Mouse (Mus musculus) kidney, embryonic 15.5 days (tissue): ENCODE data around the gene Scyl1. TPM values are rescaled to one million over a fixed set of nuclear protein-coding genes. Genes with fewer than 3 reads are reported as not detected.

ENCODE experiments used
- ATAC-seq: fragments of 200-750 bp; cut with Nextera tagmentation; replicated peaks from 2 replicates; pipeline ENCODE4 v1.8.0; 2017; ENCODE audit warnings: moderate TSS enrichment; ENCODE audit not compliant: low FRiP score
- H3K27ac ChIP-seq: fragments of 300-500 bp; sonication (generic); 2 replicates; pipeline ENCODE4 v1.5.1; 2015; ENCODE audit warnings: mild to moderate bottlenecking, inconsistent platforms
- H3K27me3 ChIP-seq: fragments of 300-500 bp; sonication (generic); 2 replicates; pipeline ENCODE4 v1.6.1; 2015; ENCODE audit warnings: inconsistent platforms
- H3K36me3 ChIP-seq: fragments of 300-500 bp; sonication (generic); 2 replicates; pipeline ENCODE4 v1.6.1; 2015; ENCODE audit warnings: inconsistent platforms
- H3K4me1 ChIP-seq: fragments of 300-500 bp; sonication (generic); 2 replicates; pipeline ENCODE4 v1.6.1; 2015; ENCODE audit warnings: inconsistent platforms
- H3K4me2 ChIP-seq: fragments of 300-500 bp; sonication (generic); 2 replicates; pipeline ENCODE4 v1.6.1; 2015; ENCODE audit warnings: moderate library complexity, mild to moderate bottlenecking, inconsistent platforms
- H3K4me3 ChIP-seq: fragments of 300-500 bp; sonication (generic); replicated peaks from 2 replicates; pipeline ENCODE4 v1.5.1; 2015; ENCODE audit warnings: mild to moderate bottlenecking, inconsistent platforms
- H3K9ac ChIP-seq: fragments of 300-500 bp; sonication (generic); 2 replicates; pipeline ENCODE4 v1.6.1; 2015; ENCODE audit warnings: mild to moderate bottlenecking, inconsistent platforms
- H3K9me3 ChIP-seq: fragments of 300-500 bp; sonication (generic); replicated peaks from 2 replicates; pipeline ENCODE4 v1.6.1; 2016; ENCODE audit warnings: inconsistent platforms
- WGBS: fragments of 180-500 bp; shearing (Covaris S2); methylation state at CpG from one replicate; pipeline ENCODE4 v1.1.7; 2015; ENCODE audit warnings: mixed read lengths; 5-methylcytosine and 5-hydroxymethylcytosine counted together
- polyA plus RNA-seq: library from polyadenylated mRNA; unstranded; fragments of >200 nt; fragmentation: Nextera tagmentation; extraction: Ambion mirVana; gene quantifications from 2 replicates; pipeline ENCODE4 v1.2.1, GENCODE M21; 2015

Scyl1 gene
- polyA plus RNA-seq, 1 experiment from 2014 or later, result 76.0 TPM

- Histone ChIP-seq H3K27ac (peak overlapping the region; percentile 91), H3K4me2 (peak overlapping the region; percentile 25), H3K9ac (peak overlapping the region; percentile 33), H3K36me3 (no peaks in the 10 kb centered on the region), H3K4me1 (peaks cover 77% of the 10 kb centered on the region), H3K4me3 (no peak overlapping the region), H3K27me3 (no peaks in the 10 kb centered on the region), H3K9me3 (no peaks in the 10 kb centered on the region)
- WGBS, result 31% methylated on average over 11 of the region's 11 CpGs
- peak; percentile 41; the same call in 1 of the 2 replicates for ATAC-seq
Observed at GRCm38 (mm10) chr19:5810103-5810839, 39.1 kb upstream of the Scyl1 start.

- WGBS, result 51% methylated on average over 7 of the region's 7 CpGs
Observed at GRCm38 (mm10) chr19:5809712-5810089, 38.5 kb upstream of the Scyl1 start.

GRCm38 (mm10) chr19:5808955-5809711 is 37.9 kb upstream of the Scyl1 start:
- no peaks in the 10 kb centered on the region for H3K36me3 ChIP-seq
- no peak for ATAC-seq
- no peak overlapping the region for H3K4me2 ChIP-seq
- no peaks in the 10 kb centered on the region for H3K27me3 ChIP-seq
- H3K9ac ChIP-seq, result no peak overlapping the region
- WGBS, result 64% methylated on average over 14 of the region's 14 CpGs
- no peaks in the 10 kb centered on the region for H3K9me3 ChIP-seq
- H3K4me3 ChIP-seq, result no peak overlapping the region
- H3K4me1 ChIP-seq, result peaks cover 84% of the 10 kb centered on the region
- H3K27ac ChIP-seq, result peak overlapping the region; percentile 91

More at GRCm38 (mm10) chr19:5809712-5810089, 38.5 kb upstream of the Scyl1 start:
- H3K9me3 ChIP-seq, result no peaks in the 10 kb centered on the region
- peaks cover 78% of the 10 kb centered on the region for H3K4me1 ChIP-seq
- peak overlapping the region; percentile 25 for H3K4me2 ChIP-seq
- no peak; the same call in 1 of the 2 replicates for ATAC-seq
- H3K27ac ChIP-seq, result peak overlapping the region; percentile 91
- H3K36me3 ChIP-seq, result no peaks in the 10 kb centered on the region
- 0 out of 2 replicates have a peak overlapping the region, but pooled peaks have one; percentile 33 for H3K9ac ChIP-seq
- H3K4me3 ChIP-seq, result no peak overlapping the region
- H3K27me3 ChIP-seq, result no peaks in the 10 kb centered on the region

GRCm38 (mm10) chr19:5807740-5808139 is 36.5 kb upstream of the Scyl1 start:
- Histone ChIP-seq H3K4me1 (peaks cover 91% of the 10 kb centered on the region), H3K4me3 (no peak overlapping the region), H3K4me2 (no peak overlapping the region), H3K9ac (no peak overlapping the region), H3K27me3 (no peaks in the 10 kb centered on the region), H3K36me3 (no peaks in the 10 kb centered on the region), H3K9me3 (no peaks in the 10 kb centered on the region), H3K27ac (0 out of 2 replicates have a peak overlapping the region, but pooled peaks have one; percentile 46)
- ATAC-seq, result no peak
- 73% methylated on average over 3 of the region's 3 CpGs for WGBS

GRCm38 (mm10) chr19:5806809-5807205 is 35.6 kb upstream of the Scyl1 start:
- Histone ChIP-seq H3K36me3 (no peaks in the 10 kb centered on the region), H3K9ac (0 out of 2 replicates have a peak overlapping the region, but pooled peaks have one; percentile 15), H3K27ac (peak overlapping the region; percentile 98)

GRCm38 (mm10) chr19:5806051-5806808 is 35.0 kb upstream of the Scyl1 start:
- Histone ChIP-seq H3K4me2 (peak overlapping the region; percentile 40), H3K27ac (peak overlapping the region; percentile 98), H3K9me3 (no peaks in the 10 kb centered on the region), H3K27me3 (no peaks in the 10 kb centered on the region), H3K4me3 (no peak overlapping the region), H3K4me1 (peaks cover 77% of the 10 kb centered on the region), H3K9ac (0 out of 2 replicates have a peak overlapping the region, but pooled peaks have one; percentile 15), H3K36me3 (no peaks in the 10 kb centered on the region)
- ATAC-seq, result no peak
- 5% methylated on average over 8 of the region's 8 CpGs for WGBS

More at GRCm38 (mm10) chr19:5806809-5807205, 35.6 kb upstream of the Scyl1 start:
- Histone ChIP-seq H3K9me3 (no peaks in the 10 kb centered on the region), H3K27me3 (no peaks in the 10 kb centered on the region), H3K4me2 (peak overlapping the region; percentile 40), H3K4me3 (no peak overlapping the region), H3K4me1 (peaks cover 83% of the 10 kb centered on the region)
- 30% methylated on average over 6 of the region's 6 CpGs for WGBS
- no peak for ATAC-seq

- Histone ChIP-seq H3K4me1 (peaks cover 59% of the 10 kb centered on the region), H3K9ac (peak overlapping the region; percentile 38; the same call in 1 of the 2 replicates), H3K27ac (peak overlapping the region; percentile 98), H3K4me2 (peak overlapping the region; percentile 77), H3K9me3 (no peaks in the 10 kb centered on the region), H3K27me3 (no peaks in the 10 kb centered on the region), H3K4me3 (peak overlapping the region; percentile 70), H3K36me3 (no peaks in the 10 kb centered on the region)
- no peak for ATAC-seq
- WGBS, result 27% methylated on average over 8 of the region's 8 CpGs
Observed at GRCm38 (mm10) chr19:5804371-5804899, 33.2 kb upstream of the Scyl1 start.

GRCm38 (mm10) chr19:5803881-5804279 is 32.7 kb upstream of the Scyl1 start:
- Histone ChIP-seq H3K4me1 (peaks cover 55% of the 10 kb centered on the region), H3K9ac (peak overlapping the region; percentile 38), H3K4me2 (peak overlapping the region; percentile 77), H3K27me3 (no peaks in the 10 kb centered on the region), H3K4me3 (peak overlapping the region; percentile 70), H3K27ac (peak overlapping the region; percentile 98), H3K9me3 (no peaks in the 10 kb centered on the region), H3K36me3 (no peaks in the 10 kb centered on the region)
- 2% methylated on average over 16 of the region's 16 CpGs for WGBS
- 0 out of 2 replicates have a peak, but pooled peaks have one; percentile 23 for ATAC-seq

- no peaks in the 10 kb centered on the region for H3K27me3 ChIP-seq
- WGBS, result under 1% methylated on average over 67 of the region's 67 CpGs
- ATAC-seq, result peak; percentile 97
- peak overlapping the region; percentile 77 for H3K9ac ChIP-seq
- peaks cover 6% of the 10 kb centered on the region for H3K36me3 ChIP-seq
- H3K27ac ChIP-seq, result peak overlapping the region; percentile 98
- H3K4me3 ChIP-seq, result peak overlapping the region; percentile 70
- H3K4me2 ChIP-seq, result peak overlapping the region; percentile 77
- peaks cover 49% of the 10 kb centered on the region for H3K4me1 ChIP-seq
- no peaks in the 10 kb centered on the region for H3K9me3 ChIP-seq
Observed at GRCm38 (mm10) chr19:5803041-5803880, 32.0 kb upstream of the Scyl1 start.

- peaks cover 43% of the 10 kb centered on the region for H3K4me1 ChIP-seq
- H3K9ac ChIP-seq, result peak overlapping the region; percentile 77
- H3K9me3 ChIP-seq, result no peaks in the 10 kb centered on the region
- peaks cover 10% of the 10 kb centered on the region for H3K36me3 ChIP-seq
- H3K27me3 ChIP-seq, result no peaks in the 10 kb centered on the region
- peak overlapping the region; percentile 98 for H3K27ac ChIP-seq
- peak overlapping the region; percentile 70 for H3K4me3 ChIP-seq
- 0% methylated on average over 4 of the region's 4 CpGs for WGBS
- peak overlapping the region; percentile 77 for H3K4me2 ChIP-seq
- ATAC-seq, result no peak
Observed at GRCm38 (mm10) chr19:5802787-5803040, 31.5 kb upstream of the Scyl1 start.
